Mouse (Mus musculus) CH12.LX (cell line): ENCODE measurements around the gene Sf3a1. TPM values are rescaled to one million over a fixed set of nuclear protein-coding genes. Genes with fewer than 3 reads are reported as not detected.
"Not testable (repeated sequence)": the region's sequence is repeated elsewhere in the genome, so short reads cannot be mapped to it uniquely, and the experiment has no call there.

Source experiments
- DNase-seq: peaks from one replicate; pipeline ENCODE4 v3.0.0-alpha.2; 2013; ENCODE audit errors: extremely low read depth
- H3K27ac ChIP-seq: 2 replicates; pipeline ENCODE4 v1.5.1; 2012; ENCODE audit warnings: low read depth, mild to moderate bottlenecking, control low read depth, moderate library complexity; ENCODE audit not compliant: insufficient read depth
- H3K27me3 ChIP-seq: replicated peaks from 2 replicates; pipeline ENCODE3; 2012; ENCODE audit warnings: inconsistent platforms
- H3K36me3 ChIP-seq, 2 experiments: replicated peaks in 1 of 2; 2 replicates each; pipeline versions ENCODE3 to v1.6.1; 2012; ENCODE audit warnings: inconsistent platforms in 1 of 2, low read length in 1 of 2, mild to moderate bottlenecking in 1 of 2, mixed read lengths in 1 of 2, moderate library complexity in 1 of 2; ENCODE audit not compliant: control insufficient read depth in 1 of 2, insufficient read depth in 1 of 2
- H3K4me1 ChIP-seq, 2 experiments: 2 replicates each; pipeline ENCODE4 v1.6.1; 2012; ENCODE audit warnings: inconsistent platforms in 1 of 2, moderate library complexity in 1 of 2; ENCODE audit not compliant: insufficient read depth in 2 of 2, control insufficient read depth in 1 of 2
- H3K4me2 ChIP-seq: 2 replicates; pipeline ENCODE4 v1.6.1; 2012; ENCODE audit warnings: low read depth, mild to moderate bottlenecking, control low read depth; ENCODE audit not compliant: poor library complexity, insufficient read depth, severe bottlenecking
- H3K4me3 ChIP-seq, 3 experiments: fragments of 150-350 bp in 1 of 3; sonication (generic) in 1 of 3; replicated peaks in 1 of 3; 2 replicates each; pipeline versions ENCODE3 to v1.5.1; 2011 to 2012; ENCODE audit warnings: low read depth in 2 of 3, low read length in 2 of 3, mild to moderate bottlenecking in 2 of 3, moderate library complexity in 2 of 3, control low read depth in 1 of 3, improper control_type of control experiment in 1 of 3, inconsistent platforms in 1 of 3, mixed read lengths in 1 of 3; ENCODE audit not compliant: poor library complexity in 1 of 3
- H3K79me2 ChIP-seq: replicated peaks from 2 replicates; pipeline ENCODE4 v1.6.1; 2012; ENCODE audit warnings: mild to moderate bottlenecking, moderate library complexity; ENCODE audit not compliant: control insufficient read depth, poor library complexity, insufficient read depth, severe bottlenecking; ENCODE audit errors: extremely low read depth
- H3K9ac ChIP-seq: 2 replicates; pipeline ENCODE4 v1.6.1; 2012; ENCODE audit warnings: low read depth, mild to moderate bottlenecking, control low read depth, moderate library complexity; ENCODE audit not compliant: insufficient read depth
- H3K9me3 ChIP-seq: replicated peaks from 2 replicates; pipeline ENCODE3; 2012; ENCODE audit warnings: low read length, inconsistent platforms, mixed read lengths
- BHLHE40 ChIP-seq: IDR thresholded peaks from 2 replicates; pipeline ENCODE4 v1.6.1; 2011; ENCODE audit warnings: mild to moderate bottlenecking, low read depth, low read length, improper control_type of control experiment
- CHD1 ChIP-seq: IDR thresholded peaks from 2 replicates; pipeline ENCODE4 v1.6.1; 2012; ENCODE audit warnings: low read depth, low read length, improper control_type of control experiment, inconsistent platforms
- CTCF ChIP-seq, 2 experiments: IDR thresholded peaks in 1 of 2; conservative IDR thresholded peaks in 1 of 2; 2 replicates each; pipeline ENCODE4 v1.5.1; 2011 to 2012; ENCODE audit warnings: low read depth in 2 of 2, low read length in 2 of 2, improper control_type of control experiment in 1 of 2, inconsistent platforms in 1 of 2, mild to moderate bottlenecking in 1 of 2, moderate library complexity in 1 of 2
- EP300 ChIP-seq: IDR thresholded peaks from 2 replicates; pipeline ENCODE4 v1.6.1; 2011; ENCODE audit warnings: low read length, improper control_type of control experiment
- IRF4 ChIP-seq: IDR thresholded peaks from 2 replicates; pipeline ENCODE4 v1.6.1; 2014; ENCODE audit warnings: low read depth, mild to moderate bottlenecking, inconsistent platforms, low read length, improper control_type of control experiment
- JUN ChIP-seq: IDR thresholded peaks from 2 replicates; pipeline ENCODE4 v1.6.1; 2011; ENCODE audit warnings: low read depth, mild to moderate bottlenecking, low read length, improper control_type of control experiment, moderate library complexity; ENCODE audit not compliant: insufficient read depth
- JUND ChIP-seq: conservative IDR thresholded peaks from 2 replicates; pipeline ENCODE4 v1.6.1; 2011; ENCODE audit warnings: low read depth, low read length, improper control_type of control experiment
- KAT2A ChIP-seq: IDR thresholded peaks from 2 replicates; pipeline ENCODE4 v1.6.1; 2012; ENCODE audit warnings: low read length, improper control_type of control experiment, inconsistent platforms; ENCODE audit not compliant: insufficient replicate concordance
- MAFK ChIP-seq: IDR thresholded peaks from 2 replicates; pipeline ENCODE4 v1.6.1; 2011; ENCODE audit warnings: low read length, improper control_type of control experiment; ENCODE audit not compliant: insufficient replicate concordance
- MAX ChIP-seq: IDR thresholded peaks from 2 replicates; pipeline ENCODE4 v1.6.1; 2011; ENCODE audit warnings: low read length, improper control_type of control experiment
- MAZ ChIP-seq: IDR thresholded peaks from 2 replicates; pipeline ENCODE4 v1.6.1; 2012; ENCODE audit warnings: low read depth, mild to moderate bottlenecking, inconsistent platforms, low read length, improper control_type of control experiment, moderate library complexity
- MYC ChIP-seq: IDR thresholded peaks from 2 replicates; pipeline ENCODE4 v1.6.1; 2011; ENCODE audit warnings: low read depth, mild to moderate bottlenecking, improper control_type of control experiment, low read length
- NELFE ChIP-seq: IDR thresholded peaks from 2 replicates; pipeline ENCODE4 v1.6.1; 2011; ENCODE audit warnings: low read depth, low read length, improper control_type of control experiment
- PAX5 ChIP-seq: IDR thresholded peaks from 2 replicates; pipeline ENCODE4 v1.6.1; 2012; ENCODE audit warnings: low read length, inconsistent platforms, mixed read lengths
- POLR2A ChIP-seq: IDR thresholded peaks from 2 replicates; pipeline ENCODE4 v1.6.1; 2011; ENCODE audit warnings: low read depth, mild to moderate bottlenecking, improper control_type of control experiment, low read length
- POLR2AphosphoS2 ChIP-seq: IDR thresholded peaks from 2 replicates; pipeline ENCODE4 v1.6.1; 2011; ENCODE audit warnings: low read depth, low read length, improper control_type of control experiment
- SIN3A ChIP-seq: IDR thresholded peaks from 2 replicates; pipeline ENCODE4 v1.6.1; 2012; ENCODE audit warnings: low read length, improper control_type of control experiment, inconsistent platforms
- SMC3 ChIP-seq: IDR thresholded peaks from 2 replicates; pipeline ENCODE4 v1.6.1; 2011; ENCODE audit warnings: low read depth, low read length, improper control_type of control experiment
- TBP ChIP-seq: conservative IDR thresholded peaks from 2 replicates; pipeline ENCODE4 v1.6.1; 2011; ENCODE audit warnings: low read depth, low read length, improper control_type of control experiment
- USF2 ChIP-seq: conservative IDR thresholded peaks from 2 replicates; pipeline ENCODE4 v1.6.1; 2011; ENCODE audit warnings: low read depth, low read length, improper control_type of control experiment
- dilution Hi-C: fragments of 300-500 bp; cut with MboI; formaldehyde crosslinking; loops from 2 replicates; pipeline ENCODE4 v1.14.3; 2020; ENCODE audit warnings: low sequenced_read_pairs; ENCODE audit not compliant: extremely low pct_unique_long_range_greater_than_20kb, extremely low pct_ligation_motif_present
- in situ Hi-C: fragments of 300-500 bp; cut with MboI; formaldehyde crosslinking; loops from 3 replicates; pipeline ENCODE4 v1.14.3; 2019; ENCODE audit warnings: low sequenced_read_pairs, low pct_ligation_motif_present, low pct_unique_long_range_greater_than_20kb, mixed read lengths
- polyA plus RNA-seq: library from polyadenylated mRNA; unstranded; fragments of >175 nt; gene quantifications from 2 replicates; pipeline ENCODE4 v1.2.1, GENCODE M21; 2012; ENCODE audit warnings: low read depth; ENCODE audit not compliant: insufficient read length
- total RNA-seq, 2 experiments: library from RNA; depleted of rRNA; stranded (reverse); fragments of 300-350 nt in 1 of 2; fragments of >200 nt in 1 of 2; gene quantifications; 2 replicates each; pipeline ENCODE4 v1.2.3; 2012 to 2014

Gene Sf3a1
- total and polyA plus RNA-seq, 3 experiments: 29.5 to 97.6 (median 46.5) TPM

- no peak overlapping the region for H3K9ac ChIP-seq
- no peaks in the 10 kb centered on the region for H3K79me2 ChIP-seq
- no peaks in the 10 kb centered on the region for H3K27me3 ChIP-seq
- no peak for DNase-seq
- H3K9me3 ChIP-seq: no peaks in the 10 kb centered on the region
- no peak overlapping the region for H3K4me3 ChIP-seq
- no peak overlapping the region for H3K4me2 ChIP-seq
- TF ChIP-seq USF2: no peak
- TF ChIP-seq IRF4: no peak
- TF ChIP-seq SMC3: no peak
- no peak for TF ChIP-seq BHLHE40
- no peak for TF ChIP-seq NELFE
- no peak for TF ChIP-seq EP300
- no peak for TF ChIP-seq JUND
- TF ChIP-seq CTCF (conservative IDR thresholded peaks at IDR 0.05 in 1 of 2, IDR thresholded peaks at IDR 0.05 in 1 of 2; ENCODE audit: low read depth in 2 of 2, low read length in 2 of 2): no peak
- TF ChIP-seq POLR2A: no peak
- no peak for TF ChIP-seq MAZ
- TF ChIP-seq POLR2AphosphoS2: no peak
- no peak for TF ChIP-seq KAT2A
- TF ChIP-seq TBP: no peak
- no peak for TF ChIP-seq MAX
- in situ Hi-C loops: no loop called here
- H3K4me1 ChIP-seq: no peaks in the 10 kb centered on the region
- no peak overlapping the region for H3K27ac ChIP-seq
- H3K36me3 ChIP-seq: peaks cover 46 to 89% of the 10 kb centered on the region in 2 experiments
- dilution Hi-C loops: no loop called here
Measured at GRCm38 (mm10) chr11:4113496-4113895, 46.7 kb upstream of the Sf3a1 start.

- Histone ChIP-seq H3K79me2 (no peaks in the 10 kb centered on the region), H3K36me3 (peaks cover 41 to 89% of the 10 kb centered on the region in 2 experiments), H3K4me2 (no peak overlapping the region), H3K9me3 (no peaks in the 10 kb centered on the region), H3K4me3 (no peak overlapping the region), H3K9ac (no peak overlapping the region), H3K27me3 (no peaks in the 10 kb centered on the region), H3K27ac (no peak overlapping the region), H3K4me1 (no peaks in the 10 kb centered on the region)
- in situ Hi-C loops: no loop called here
- no peak for TF ChIP-seq TBP
- TF ChIP-seq MYC: no peak
- TF ChIP-seq MAFK: no peak
- no peak for TF ChIP-seq SIN3A
- no peak for TF ChIP-seq PAX5
- TF ChIP-seq IRF4: no peak
- no peak for TF ChIP-seq CHD1
- no peak for TF ChIP-seq JUN
- dilution Hi-C loops: no loop called here
- DNase-seq: no peak
Measured at GRCm38 (mm10) chr11:4113970-4114369, 46.2 kb upstream of the Sf3a1 start.

- H3K9ac ChIP-seq, H3K27me3 ChIP-seq, H3K27ac ChIP-seq, H3K4me2 ChIP-seq, in situ Hi-C loops, dilution Hi-C loops, H3K4me3 ChIP-seq, H3K9me3 ChIP-seq, H3K79me2 ChIP-seq, H3K4me1 ChIP-seq, DNase-seq: not testable (repeated sequence)
- peaks cover 36 to 89% of the 10 kb centered on the region in 2 experiments for H3K36me3 ChIP-seq
Measured at GRCm38 (mm10) chr11:4114541-4114940, 45.6 kb upstream of the Sf3a1 start.
